ENCODE assay signal across 8 mouse cellular contexts in genomic region chr2:26351358-26352290, GRCm38 (mm10). TPM values are rescaled to one million over a fixed set of nuclear protein-coding genes. Genes with fewer than 3 reads are reported as not detected.
DNase-seq lines count a peak whose midpoint lies in the region; ATAC-seq lines count a peak whose summit lies in the region.

Dnlz (minus strand) TSS chr2:26352110.

- 0 out of 2 replicates have a peak within 1 kb of the TSS, but pooled peaks have one; percentile 8 for H3K27ac ChIP-seq in forebrain, embryonic 11.5 days (ENCODE audit: low read depth, low read length)
- H3K27ac ChIP-seq in heart, embryonic 16.5 days (ENCODE audit: low read length): peak within 1 kb of the TSS; percentile 84
- peak within 1 kb of the TSS; percentile 73 for H3K27ac ChIP-seq in liver, embryonic 15.5 days (replicated peaks)
- H3K27ac ChIP-seq in neural tube, embryonic 12.5 days: peak within 1 kb of the TSS; percentile 74

- WGBS in forebrain, embryonic 11.5 days: 3% methylated on average over 62 of the region's 62 CpGs
- WGBS in heart, embryonic 16.5 days: 2% methylated on average over 62 of the region's 62 CpGs
- WGBS in liver, embryonic 15.5 days (ENCODE audit: insufficient replicate concordance): 1% methylated on average over 62 of the region's 62 CpGs
- WGBS in neural tube, embryonic 12.5 days: 3% methylated on average over 62 of the region's 62 CpGs

- H3K4me1 ChIP-seq in forebrain, embryonic 11.5 days (replicated peaks; ENCODE audit: control insufficient read depth, insufficient read depth, low read length): peaks cover 9% of the 10 kb centered on the region
- peaks cover 19% of the 10 kb centered on the region for H3K4me1 ChIP-seq in heart, embryonic 16.5 days (ENCODE audit: control insufficient read depth, insufficient read depth, low read length)
- peaks cover 28% of the 10 kb centered on the region for H3K4me1 ChIP-seq in liver, embryonic 15.5 days (replicated peaks)
- peaks cover 24% of the 10 kb centered on the region for H3K4me1 ChIP-seq in neural tube, embryonic 12.5 days

- DNase-seq in CD8-positive naive resting alpha-beta T cell, adult 2 months (ENCODE audit: low read depth in 2 of 2, low spot score in 2 of 2): peak; percentile 84 to 91
- peak; percentile 82 for DNase-seq in c-Kit-positive CD71-negative TER-119-negative erythroid progenitor cells, embryonic 14.5 days (ENCODE audit: low read depth)
- peak; percentile 96 for DNase-seq in forebrain, embryonic 11.5 days (ENCODE audit: low spot score)
- peak; percentile 95 to 97 for DNase-seq in kidney, postnatal 36 days
- peak; percentile 93 for DNase-seq in telencephalon, adult 2 months (ENCODE audit: low read depth, low spot score)

- peak within 1 kb of the TSS; percentile 92 for H3K9ac ChIP-seq in forebrain, embryonic 11.5 days (ENCODE audit: low read length)
- H3K9ac ChIP-seq in heart, embryonic 16.5 days (ENCODE audit: low read length): peak within 1 kb of the TSS; percentile 97
- H3K9ac ChIP-seq in liver, embryonic 15.5 days: peak within 1 kb of the TSS; percentile 75
- H3K9ac ChIP-seq in neural tube, embryonic 12.5 days: peak within 1 kb of the TSS; percentile 93

- no peaks in the 10 kb centered on the region for H3K9me3 ChIP-seq in forebrain, embryonic 11.5 days (ENCODE audit: control insufficient read depth, low read length)
- H3K9me3 ChIP-seq in heart, embryonic 16.5 days (replicated peaks; ENCODE audit: control insufficient read depth, low read length): no peaks in the 10 kb centered on the region
- H3K9me3 ChIP-seq in liver, embryonic 15.5 days (replicated peaks): no peaks in the 10 kb centered on the region
- no peaks in the 10 kb centered on the region for H3K9me3 ChIP-seq in neural tube, embryonic 12.5 days

- H3K4me2 ChIP-seq in forebrain, embryonic 11.5 days (ENCODE audit: low read depth, low read length, severe bottlenecking): peak within 1 kb of the TSS; percentile 89
- peak within 1 kb of the TSS; percentile 99 for H3K4me2 ChIP-seq in heart, embryonic 16.5 days (ENCODE audit: low read depth, low read length)
- H3K4me2 ChIP-seq in liver, embryonic 15.5 days: peak within 1 kb of the TSS; percentile 94
- H3K4me2 ChIP-seq in neural tube, embryonic 12.5 days (replicated peaks): peak within 1 kb of the TSS; percentile 91

- H3K27me3 ChIP-seq in forebrain, embryonic 11.5 days (ENCODE audit: control insufficient read depth, insufficient read depth, low read length): no peaks in the 10 kb centered on the region
- H3K27me3 ChIP-seq in heart, embryonic 16.5 days (ENCODE audit: control insufficient read depth, insufficient read depth, low read length): no peaks in the 10 kb centered on the region
- no peaks in the 10 kb centered on the region for H3K27me3 ChIP-seq in liver, embryonic 15.5 days
- H3K27me3 ChIP-seq in neural tube, embryonic 12.5 days (replicated peaks): no peaks in the 10 kb centered on the region

- peak within 1 kb of the TSS; percentile 82 for H3K4me3 ChIP-seq in forebrain, embryonic 11.5 days (ENCODE audit: low read depth, low read length)
- peak within 1 kb of the TSS; percentile 89 for H3K4me3 ChIP-seq in heart, embryonic 16.5 days (ENCODE audit: low read length)
- H3K4me3 ChIP-seq in liver, embryonic 15.5 days (replicated peaks): peak within 1 kb of the TSS; percentile 79
- peak within 1 kb of the TSS; percentile 83 for H3K4me3 ChIP-seq in neural tube, embryonic 12.5 days

- ATAC-seq in forebrain, embryonic 11.5 days (replicated peaks; ENCODE audit: low FRiP score): peak; percentile 83
- peak; percentile 82 for ATAC-seq in heart, embryonic 16.5 days (replicated peaks; ENCODE audit: extremely low read depth, insufficient read depth, low FRiP score)
- ATAC-seq in liver, embryonic 15.5 days (ENCODE audit: insufficient read depth): peak; percentile 76
- ATAC-seq in neural tube, embryonic 12.5 days (ENCODE audit: low FRiP score, low read depth): peak; percentile 74

- H3K36me3 ChIP-seq in forebrain, embryonic 11.5 days (ENCODE audit: control insufficient read depth, insufficient read depth, low read length): peaks cover 3% of the 10 kb centered on the region; the same call in 1 of the 2 replicates
- H3K36me3 ChIP-seq in heart, embryonic 16.5 days (ENCODE audit: control insufficient read depth, insufficient read depth): peaks cover 9% of the 10 kb centered on the region
- H3K36me3 ChIP-seq in liver, embryonic 15.5 days (replicated peaks): peaks cover 6% of the 10 kb centered on the region; the same call in 1 of the 2 replicates
- peaks cover 42% of the 10 kb centered on the region for H3K36me3 ChIP-seq in neural tube, embryonic 12.5 days

RNA-seq across cellular contexts. Expression of gene Dnlz, which starts in this region (rescaled TPM):
- polyA plus RNA-seq in forebrain, embryonic 11.5 days (2014; fragmentation: Nextera tagmentation; extraction: Ambion mirVana): 38.2 and 40.2 TPM in 2 replicates
- polyA plus RNA-seq in heart, embryonic 16.5 days (2015; fragmentation: Nextera tagmentation; extraction: Ambion mirVana): 23.1 and 24.9 TPM in 2 replicates
- 8.3 and 9.8 TPM in 2 replicates for polyA plus RNA-seq in liver, embryonic 15.5 days (2015; fragmentation: Nextera tagmentation; extraction: Ambion mirVana)
- 36.1 and 36.3 TPM in 2 replicates for polyA plus RNA-seq in neural tube, embryonic 12.5 days (2016; fragmentation: Nextera tagmentation; extraction: Ambion mirVana)

Comparison
In these comparisons a context has a peak if more than half of its experiments do, and no peak if none do; other contexts are left out.
1. Peak in every context shown above with its lines: DNase-seq, ATAC-seq, H3K4me3 ChIP-seq and H3K27ac ChIP-seq.
2. H3K27ac ChIP-seq: peak in every context shown above with its lines; median percentile 84 in heart, embryonic 16.5 days; 74 in neural tube, embryonic 12.5 days; 73 in liver, embryonic 15.5 days; 8 in forebrain, embryonic 11.5 days.